Comparison of ENCODE assay signal across 9 mouse cellular contexts in the genomic region with DNA sequence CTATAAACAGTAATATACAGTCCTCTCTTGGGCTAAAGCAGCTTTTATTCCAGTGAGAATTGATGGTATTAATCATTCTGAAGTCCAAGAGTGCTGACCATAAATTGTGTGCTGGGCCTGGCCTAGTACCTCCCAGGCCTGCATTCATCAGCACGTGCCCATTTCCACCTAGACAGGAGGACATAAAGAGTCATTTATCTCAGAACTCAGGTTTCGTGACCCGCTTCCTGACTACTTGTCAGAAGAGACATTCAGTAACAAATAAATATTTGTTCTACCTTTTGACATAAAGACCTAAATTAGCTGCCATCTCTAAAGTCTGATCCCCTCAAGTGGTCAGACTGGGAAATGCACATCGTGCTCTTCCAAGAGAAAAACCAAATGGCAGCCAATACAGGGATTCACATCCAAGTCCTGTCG.
DNase-seq lines count a peak whose midpoint lies in the region; ATAC-seq and TF ChIP-seq lines count a peak whose summit lies in the region.
"Had no signal": no experiment of that assay in that cellular context is flagged by ENCODE, and none has a peak within 500 bp of the region (broad histone marks: within the 10 kb centered on the region; RNA-seq: fewer than 3 reads in every experiment).

No protein-coding gene starts in this region.

- ATAC-seq in kidney, embryonic 14.5 days (ENCODE audit: low FRiP score, low TSS enrichment) = peak; percentile 96
- ATAC-seq in stomach, embryonic 16.5 days (ENCODE audit: insufficient read depth, low FRiP score) = 0 out of 2 replicates have a peak, but pooled peaks have one; percentile 56

- no peak overlapping the region for H3K4me2 ChIP-seq in kidney, embryonic 14.5 days (replicated peaks; ENCODE audit: low read depth, low read length)
- H3K4me2 ChIP-seq in stomach, embryonic 16.5 days (ENCODE audit: low read depth, low read length) = no peak overlapping the region
- H3K4me2 ChIP-seq: liver, embryonic 13.5 days had no signal

- H3K4me3 ChIP-seq in kidney, embryonic 14.5 days (ENCODE audit: low read length) = no peak overlapping the region
- no peak overlapping the region for H3K4me3 ChIP-seq in stomach, embryonic 16.5 days (replicated peaks; ENCODE audit: low read length)
- no peak overlapping the region for H3K4me3 ChIP-seq in cerebellum, adult 2 months (replicated peaks; ENCODE audit: insufficient read depth, low read depth, low read length)
- H3K4me3 ChIP-seq: liver, embryonic 13.5 days had no signal

- WGBS in kidney, embryonic 14.5 days = 10% methylated on average over 5 of the region's 5 CpGs
- WGBS in stomach, embryonic 16.5 days = 14% methylated on average over 5 of the region's 5 CpGs
- 46% methylated on average over 5 of the region's 5 CpGs for WGBS in cerebellum, adult 2 months

- H3K4me1 ChIP-seq in kidney, embryonic 14.5 days (ENCODE audit: control insufficient read depth, insufficient read depth, low read length) = no peaks in the 10 kb centered on the region
- H3K4me1 ChIP-seq in stomach, embryonic 16.5 days (ENCODE audit: control insufficient read depth, insufficient read depth, low read length) = 0 out of 2 replicates have a peak, but pooled peaks cover 4% of the 10 kb centered on the region
- no peaks in the 10 kb centered on the region for H3K4me1 ChIP-seq in cerebellum, adult 2 months (ENCODE audit: control insufficient read depth, insufficient read depth, low read length)
- H3K4me1 ChIP-seq: liver, embryonic 13.5 days had no signal

- no peak overlapping the region for H3K9ac ChIP-seq in kidney, embryonic 14.5 days (ENCODE audit: low read depth, low read length)
- H3K9ac ChIP-seq in stomach, embryonic 16.5 days (ENCODE audit: low read length) = no peak overlapping the region
- H3K9ac ChIP-seq: liver, embryonic 13.5 days had no signal

- H3K27ac ChIP-seq in kidney, embryonic 14.5 days (ENCODE audit: low read depth, low read length) = no peak overlapping the region
- no peak overlapping the region for H3K27ac ChIP-seq in stomach, embryonic 16.5 days (ENCODE audit: low read length)
- no peak overlapping the region for H3K27ac ChIP-seq in cerebellum, adult 2 months (ENCODE audit: insufficient read depth, low read length)
- H3K27ac ChIP-seq: liver, embryonic 13.5 days had no signal

- no peak for TF ChIP-seq POLR2A in cerebellum, adult 2 months (IDR thresholded peaks at IDR 0.05; ENCODE audit: borderline replicate concordance, insufficient read depth, low read length)

- peak; percentile 5 for DNase-seq in adrenal gland, adult 2 months
- no peak for DNase-seq in adrenal gland, postnatal 14 days
- DNase-seq in ovary, postnatal 14 days (ENCODE audit: low spot score) = peak; percentile 5
- DNase-seq in ovary, adult 18-20 months (ENCODE audit: low spot score) = no peak
- no peak for DNase-seq in cerebellum, adult 2 months
- no peak for DNase-seq in thymus, postnatal 0 days (ENCODE audit: low spot score)
- DNase-seq: liver, embryonic 13.5 days had no signal

- TF ChIP-seq CTCF in cerebellum, adult 2 months (IDR thresholded peaks at IDR 0.05; ENCODE audit: borderline replicate concordance, insufficient read depth, low read depth, low read length) = no peak

- H3K9me3 ChIP-seq in kidney, embryonic 14.5 days (ENCODE audit: control insufficient read depth, low read length) = no peaks in the 10 kb centered on the region
- no peaks in the 10 kb centered on the region for H3K9me3 ChIP-seq in stomach, embryonic 16.5 days (replicated peaks; ENCODE audit: control insufficient read depth, low read length)
- H3K9me3 ChIP-seq: liver, embryonic 13.5 days had no signal

- peaks cover 8% of the 10 kb centered on the region; the same call in 1 of the 2 replicates for H3K27me3 ChIP-seq in kidney, embryonic 14.5 days (ENCODE audit: control insufficient read depth, insufficient read depth, low read length)
- H3K27me3 ChIP-seq in stomach, embryonic 16.5 days (ENCODE audit: control insufficient read depth, insufficient read depth, low read length) = no peaks in the 10 kb centered on the region
- H3K27me3 ChIP-seq in cerebellum, adult 2 months (ENCODE audit: control insufficient read depth, insufficient read depth, low read length) = no peaks in the 10 kb centered on the region
- H3K27me3 ChIP-seq: liver, embryonic 13.5 days had no signal

- H3K36me3 ChIP-seq in kidney, embryonic 14.5 days (ENCODE audit: control insufficient read depth, insufficient read depth, low read length) = no peaks in the 10 kb centered on the region
- H3K36me3 ChIP-seq in stomach, embryonic 16.5 days (ENCODE audit: control insufficient read depth, insufficient read depth, low read length) = no peaks in the 10 kb centered on the region
- H3K36me3 ChIP-seq: liver, embryonic 13.5 days had no signal

Comparison
In these comparisons a context has a peak if more than half of its experiments do, and no peak if none do; other contexts are left out.
1. DNase-seq: peak in adrenal gland, adult 2 months (single experiment) and ovary, postnatal 14 days (single experiment); none in adrenal gland, postnatal 14 days (single experiment), ovary, adult 18-20 months (single experiment), cerebellum, adult 2 months (0 of 2) and thymus, postnatal 0 days (single experiment).